Mouse (Mus musculus): Measurements from ENCODE around the gene Wfdc1. TPM values are rescaled to one million over a fixed set of nuclear protein-coding genes. Genes with fewer than 3 reads are reported as not detected.

Wfdc1 gene
- polyA plus RNA-seq (2014; fragmentation: Illumina TruSeq; extraction: RNeasy Lipid Tissue Mini Kit (QIAGEN cat#74804); ENCODE audit: low read depth, low replicate concordance) = 2.9 TPM

GRCm38 (mm10) chr8:119666219-119666951 is at the start of gene Wfdc1:
Gene Wfdc1, plus strand, starts transcription at chr8:119666365.

GRCm38 (mm10) chr8:119635378-119635777 is 30.8 kb upstream of the Wfdc1 start, which contains the start of gene Kcng4:
Gene Kcng4, minus strand, starts transcription at chr8:119635680.

DNA sequence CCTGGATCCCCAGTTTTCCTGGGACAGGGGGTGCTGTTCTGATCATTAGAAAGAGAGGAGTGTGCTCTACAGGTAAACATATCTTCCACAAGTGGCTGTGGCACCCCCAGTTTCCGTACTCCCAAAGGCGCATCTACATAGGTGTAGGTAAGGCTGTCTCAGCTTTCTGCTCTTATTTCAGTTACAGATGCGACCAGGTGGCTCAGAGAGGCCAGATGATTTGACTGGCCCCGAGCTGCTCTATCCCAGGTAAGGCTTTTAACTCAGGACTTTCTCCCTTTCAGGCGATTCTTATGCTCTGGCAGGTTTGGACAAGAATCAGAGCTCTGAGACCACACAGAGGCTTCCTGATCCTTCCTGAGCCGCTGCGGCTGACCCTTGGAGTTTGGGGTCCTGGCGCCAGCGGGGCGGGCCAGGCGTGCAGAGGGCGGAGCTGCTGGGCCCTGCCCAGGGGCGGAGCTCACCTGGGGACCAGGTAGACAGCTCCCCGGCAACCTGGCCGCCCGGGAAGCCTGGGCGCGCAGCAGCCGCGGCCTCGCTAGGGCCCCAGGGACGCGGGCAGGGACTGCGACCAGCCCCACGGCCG is 33.5 kb downstream of the Wfdc1 start, which contains the start of gene Atp2c2:
TSS of gene Atp2c2 (plus strand) at position 461 of the 586 bp plus-strand sequence.

Other genes with a start within 250 kb of the Wfdc1 start
- gene Osgin1, start 232.2 kb upstream of the Wfdc1 start, polyA plus RNA-seq (2014; fragmentation: Illumina TruSeq; extraction: RNeasy Lipid Tissue Mini Kit (QIAGEN cat#74804); ENCODE audit: low read depth, low replicate concordance) = 0.52 TPM
- gene Necab2, start 219.6 kb upstream of the Wfdc1 start, polyA plus RNA-seq (2014; fragmentation: Illumina TruSeq; extraction: RNeasy Lipid Tissue Mini Kit (QIAGEN cat#74804); ENCODE audit: low read depth, low replicate concordance) = 1.6 TPM
- gene Slc38a8, start 164.7 kb upstream of the Wfdc1 start, polyA plus RNA-seq (2014; fragmentation: Illumina TruSeq; extraction: RNeasy Lipid Tissue Mini Kit (QIAGEN cat#74804); ENCODE audit: low read depth, low replicate concordance) = not detected
- gene Mbtps1, start 107.6 kb upstream of the Wfdc1 start, polyA plus RNA-seq (2014; fragmentation: Illumina TruSeq; extraction: RNeasy Lipid Tissue Mini Kit (QIAGEN cat#74804); ENCODE audit: low read depth, low replicate concordance) = 40.6 TPM
- 10.4 TPM for gene Hsdl1, start 91.2 kb upstream of the Wfdc1 start, polyA plus RNA-seq (2014; fragmentation: Illumina TruSeq; extraction: RNeasy Lipid Tissue Mini Kit (QIAGEN cat#74804); ENCODE audit: low read depth, low replicate concordance)
- gene Dnaaf1, start 91.1 kb upstream of the Wfdc1 start, polyA plus RNA-seq (2014; fragmentation: Illumina TruSeq; extraction: RNeasy Lipid Tissue Mini Kit (QIAGEN cat#74804); ENCODE audit: low read depth, low replicate concordance) = not detected
- gene Taf1c, start 61.1 kb upstream of the Wfdc1 start, polyA plus RNA-seq (2014; fragmentation: Illumina TruSeq; extraction: RNeasy Lipid Tissue Mini Kit (QIAGEN cat#74804); ENCODE audit: low read depth, low replicate concordance) = not detected
- gene Adad2, start 53.6 kb upstream of the Wfdc1 start, polyA plus RNA-seq (2014; fragmentation: Illumina TruSeq; extraction: RNeasy Lipid Tissue Mini Kit (QIAGEN cat#74804); ENCODE audit: low read depth, low replicate concordance) = not detected
- not detected for gene Kcng4, start 30.7 kb upstream of the Wfdc1 start, polyA plus RNA-seq (2014; fragmentation: Illumina TruSeq; extraction: RNeasy Lipid Tissue Mini Kit (QIAGEN cat#74804); ENCODE audit: low read depth, low replicate concordance)
- gene Atp2c2, start 33.6 kb downstream of the Wfdc1 start, polyA plus RNA-seq (2014; fragmentation: Illumina TruSeq; extraction: RNeasy Lipid Tissue Mini Kit (QIAGEN cat#74804); ENCODE audit: low read depth, low replicate concordance) = not detected
- gene Tldc1, start 112.1 kb downstream of the Wfdc1 start, polyA plus RNA-seq (2014; fragmentation: Illumina TruSeq; extraction: RNeasy Lipid Tissue Mini Kit (QIAGEN cat#74804); ENCODE audit: low read depth, low replicate concordance) = 2.3 TPM
- 2.4 TPM for gene Cotl1, start 174.2 kb downstream of the Wfdc1 start, polyA plus RNA-seq (2014; fragmentation: Illumina TruSeq; extraction: RNeasy Lipid Tissue Mini Kit (QIAGEN cat#74804); ENCODE audit: low read depth, low replicate concordance)
- gene Klhl36, start 195.9 kb downstream of the Wfdc1 start, polyA plus RNA-seq (2014; fragmentation: Illumina TruSeq; extraction: RNeasy Lipid Tissue Mini Kit (QIAGEN cat#74804); ENCODE audit: low read depth, low replicate concordance) = not detected
- 37.8 TPM for gene Usp10, start 244.0 kb downstream of the Wfdc1 start, polyA plus RNA-seq (2014; fragmentation: Illumina TruSeq; extraction: RNeasy Lipid Tissue Mini Kit (QIAGEN cat#74804); ENCODE audit: low read depth, low replicate concordance)
- gene Gm20388, start 244.5 kb downstream of the Wfdc1 start, polyA plus RNA-seq (2014; fragmentation: Illumina TruSeq; extraction: RNeasy Lipid Tissue Mini Kit (QIAGEN cat#74804); ENCODE audit: low read depth, low replicate concordance) = 7.6 TPM